Mouse (Mus musculus) CH12.LX (cell line): ENCODE measurements around the gene Ssr1.
A peak's percentile ranks its signal among the peaks of the same experiment; 100 is the strongest.

ENCODE experiments used
- CTCF ChIP-seq, 2 experiments: IDR thresholded peaks in 1 of 2; conservative IDR thresholded peaks in 1 of 2; 2 replicates each; pipeline ENCODE4 v1.5.1; 2011 to 2012; ENCODE audit warnings: low read depth in 2 of 2, low read length in 2 of 2, improper control_type of control experiment in 1 of 2, inconsistent platforms in 1 of 2, mild to moderate bottlenecking in 1 of 2, moderate library complexity in 1 of 2
- MXI1 ChIP-seq: IDR thresholded peaks from 2 replicates; pipeline ENCODE4 v1.6.1; 2011; ENCODE audit warnings: mild to moderate bottlenecking, low read depth, low read length, improper control_type of control experiment
- MYC ChIP-seq: IDR thresholded peaks from 2 replicates; pipeline ENCODE4 v1.6.1; 2011; ENCODE audit warnings: low read depth, mild to moderate bottlenecking, improper control_type of control experiment, low read length
- POLR2A ChIP-seq: IDR thresholded peaks from 2 replicates; pipeline ENCODE4 v1.6.1; 2011; ENCODE audit warnings: low read depth, mild to moderate bottlenecking, improper control_type of control experiment, low read length
- USF2 ChIP-seq: conservative IDR thresholded peaks from 2 replicates; pipeline ENCODE4 v1.6.1; 2011; ENCODE audit warnings: low read depth, low read length, improper control_type of control experiment

DNA sequence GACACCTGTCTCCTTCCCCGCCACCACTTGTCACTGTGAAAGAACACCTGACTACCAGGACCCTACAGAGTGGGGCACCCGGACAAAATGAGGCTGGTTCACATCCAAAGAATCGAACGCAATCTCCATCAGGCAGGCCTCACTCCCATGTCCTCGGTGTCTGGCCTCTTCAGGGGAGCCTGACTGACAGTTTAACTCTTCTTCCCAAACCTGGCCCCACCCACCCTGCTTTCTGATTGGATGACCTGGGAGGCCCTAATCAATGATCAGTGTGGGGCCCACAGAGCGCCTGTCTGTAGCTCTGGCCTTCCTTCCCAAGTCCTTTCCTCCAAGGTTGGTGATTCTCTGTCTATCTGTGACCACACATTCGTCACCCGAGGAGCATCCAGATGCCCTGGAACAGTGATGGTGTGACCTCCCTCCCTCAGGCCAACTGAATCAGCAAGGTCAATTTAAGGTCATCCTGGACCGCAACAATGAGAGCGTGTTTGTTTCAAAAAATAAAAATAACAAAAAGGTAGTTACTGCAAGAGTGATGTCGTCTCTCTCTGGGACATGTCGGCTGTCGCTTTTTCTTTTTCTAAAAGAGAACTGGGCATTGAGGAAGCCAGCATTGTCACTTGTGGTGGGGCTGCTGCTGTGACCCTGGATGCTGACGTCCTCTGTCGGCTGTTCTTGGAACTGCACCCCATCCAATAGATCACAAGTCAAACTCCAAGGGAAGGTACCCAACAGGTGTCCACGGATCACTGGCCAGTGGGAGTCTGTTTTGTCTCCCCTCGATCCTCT is 28.7 kb downstream of the Ssr1 start:
- TF ChIP-seq USF2 (no peak), CTCF (conservative IDR thresholded peaks at IDR 0.05 in 1 of 2, IDR thresholded peaks at IDR 0.05 in 1 of 2; ENCODE audit: low read depth in 2 of 2, low read length in 2 of 2) (peak; percentile 86 to 99), POLR2A (peak; percentile 94), MXI1 (peak; percentile 56; the same call in 1 of the 2 replicates), MYC (0 out of 2 replicates have a peak, but pooled peaks have one; percentile 45)
